Mouse (Mus musculus) lung, postnatal 0 days (tissue): ENCODE results near the gene Crtap. TPM values are rescaled to one million over a fixed set of nuclear protein-coding genes. Genes with fewer than 3 reads are reported as not detected.
"Not testable (repeated sequence)": the region's sequence is repeated elsewhere in the genome, so short reads cannot be mapped to it uniquely, and the experiment has no call there.

Experiments
- ATAC-seq: fragments of 200-750 bp; cut with Nextera tagmentation; 2 replicates; pipeline ENCODE4 v1.8.0; 2017; ENCODE audit warnings: moderate library complexity
- DNase-seq: peaks from one replicate; pipeline ENCODE4 v3.0.0-alpha.2; 2016; ENCODE audit warnings: low spot score
- H3K27ac ChIP-seq: fragments of 300-500 bp; sonication (generic); 2 replicates; pipeline ENCODE4 v1.5.1; 2014; ENCODE audit warnings: antibody characterized with exemption, mild to moderate bottlenecking, low read length, mixed read lengths
- H3K27me3 ChIP-seq: fragments of 300-500 bp; sonication (generic); replicated peaks from 2 replicates; pipeline ENCODE4 v1.6.1; 2014; ENCODE audit warnings: low read length, mixed read lengths; ENCODE audit not compliant: insufficient read depth
- H3K36me3 ChIP-seq: fragments of 300-500 bp; sonication (generic); 2 replicates; pipeline ENCODE4 v1.6.1; 2014; ENCODE audit warnings: low read length, mixed read lengths; ENCODE audit not compliant: insufficient read depth
- H3K4me1 ChIP-seq: fragments of 300-500 bp; sonication (generic); 2 replicates; pipeline ENCODE4 v1.6.1; 2014; ENCODE audit warnings: antibody characterized with exemption, low read depth, low read length, mixed read lengths; ENCODE audit not compliant: insufficient read depth
- H3K4me2 ChIP-seq: fragments of 300-500 bp; sonication (generic); replicated peaks from 2 replicates; pipeline ENCODE4 v1.6.1; 2014; ENCODE audit warnings: low read depth, mild to moderate bottlenecking, low read length, moderate library complexity, mixed read lengths
- H3K4me3 ChIP-seq: fragments of 300-500 bp; sonication (generic); 2 replicates; pipeline ENCODE4 v1.5.1; 2014; ENCODE audit warnings: low read depth, low read length
- H3K9ac ChIP-seq: fragments of 300-500 bp; sonication (generic); replicated peaks from 2 replicates; pipeline ENCODE4 v1.6.1; 2014; ENCODE audit warnings: low read depth, mild to moderate bottlenecking
- H3K9me3 ChIP-seq: fragments of 300-500 bp; sonication (generic); 2 replicates; pipeline ENCODE4 v1.6.1; 2016; ENCODE audit warnings: low read length, mixed read lengths
- CTCF ChIP-seq: IDR thresholded peaks from 2 replicates; pipeline ENCODE4 v1.5.1; 2016; ENCODE audit warnings: antibody characterized with exemption, mild to moderate bottlenecking
- EP300 ChIP-seq: IDR thresholded peaks from 2 replicates; pipeline ENCODE4 v1.6.1; 2016; ENCODE audit warnings: antibody characterized with exemption, mild to moderate bottlenecking, control low read depth
- WGBS: fragments of 180-500 bp; shearing (Covaris S2); extraction: QIAGEN DNeasy Blood & Tissue Kit; methylation state at CpG from one replicate; pipeline ENCODE4 v1.1.7; 2014; 5-methylcytosine and 5-hydroxymethylcytosine counted together
- polyA plus RNA-seq: library from polyadenylated mRNA; unstranded; fragments of >200 nt; fragmentation: Nextera tagmentation; extraction: Ambion mirVana; gene quantifications from 2 replicates; pipeline ENCODE4 v1.2.1, GENCODE M21; 2015

Crtap gene
- polyA plus RNA-seq, 1 experiment from 2014 or later: 83.8 TPM

DNA sequence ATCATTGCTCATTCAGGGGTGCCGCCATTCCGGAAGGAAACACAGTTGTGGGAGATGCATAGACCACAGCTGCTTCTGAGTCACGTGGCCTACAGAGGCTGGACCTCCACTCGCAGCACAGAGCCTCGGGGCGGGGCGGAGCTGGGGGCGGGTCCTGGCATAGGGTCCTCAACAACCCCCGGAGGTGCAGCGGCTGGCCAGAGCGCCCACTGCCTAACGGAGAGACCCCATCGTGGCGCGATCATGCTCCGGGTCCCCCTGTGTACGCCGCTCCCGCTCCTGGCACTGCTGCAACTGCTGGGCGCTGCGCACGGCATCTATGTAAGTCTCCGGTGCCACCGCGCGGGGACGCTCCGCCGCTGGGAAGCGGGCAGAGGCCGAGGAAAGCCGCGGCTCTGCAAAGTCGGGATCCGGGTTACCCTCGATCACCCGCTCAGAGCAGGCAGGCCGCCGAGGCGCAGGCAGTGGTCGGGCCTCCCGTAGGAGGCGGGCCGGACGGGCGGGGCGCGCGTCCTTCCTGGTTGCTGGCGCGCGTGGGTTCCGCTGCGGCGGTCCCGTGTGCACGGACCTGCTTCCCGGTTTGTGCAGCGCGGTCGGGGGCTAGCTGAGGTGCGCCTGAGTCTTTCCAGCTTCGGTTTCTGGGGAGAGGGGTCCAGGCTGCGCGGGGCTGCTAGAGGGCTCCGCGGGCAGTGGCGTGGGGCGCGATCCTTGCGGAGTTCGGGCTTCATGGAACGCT, 10.6 kb upstream of the Crtap start, which contains the start of the genes Glb1 and Tmppe:
Glb1 (plus strand) TSS at position 128 of the 736 bp plus-strand sequence.
Tmppe (plus strand) TSS at position 157 of the 736 bp plus-strand sequence.
- Histone ChIP-seq H3K27ac (peak within 1 kb of the TSS; percentile 95), H3K9ac (peak within 1 kb of the TSS; percentile 89), H3K4me2 (peak within 1 kb of the TSS; percentile 79), H3K9me3 (no peaks in the 10 kb centered on the region), H3K27me3 (no peaks in the 10 kb centered on the region), H3K4me1 (peaks cover 4% of the 10 kb centered on the region; the same call in 1 of the 2 replicates), H3K4me3 (peak within 1 kb of the TSS; percentile 88), H3K36me3 (peaks cover 4% of the 10 kb centered on the region; the same call in 1 of the 2 replicates)
- peak; percentile 60 for TF ChIP-seq CTCF
- no peak for TF ChIP-seq EP300
- DNase-seq (peak; percentile 93), ATAC-seq (peak; percentile 98)
- WGBS: under 1% methylated on average over 67 of the region's 73 CpGs

DNA sequence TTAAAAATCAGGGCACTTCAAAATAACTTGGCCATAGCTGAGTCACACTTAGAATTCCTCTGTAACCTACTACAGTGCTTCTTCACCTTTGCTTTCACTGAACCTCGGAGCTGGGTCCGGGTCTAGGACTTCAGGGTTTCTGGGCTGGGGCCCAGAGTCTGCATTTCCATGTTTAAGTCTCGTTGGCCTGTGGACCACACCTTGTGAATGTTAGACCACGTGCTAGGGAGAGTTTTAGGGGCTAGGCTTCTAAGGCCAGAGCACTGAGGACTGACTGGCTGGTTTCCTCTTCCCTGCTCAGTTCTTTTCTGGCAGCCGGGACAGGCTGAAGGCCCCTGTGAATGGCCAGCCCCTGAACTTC, 10.1 kb upstream of the Crtap start:
- Histone ChIP-seq H3K9ac (peak overlapping the region; percentile 89; the same call in 1 of the 2 replicates), H3K36me3 (peaks cover 4% of the 10 kb centered on the region; the same call in 1 of the 2 replicates), H3K27ac (peak overlapping the region; percentile 95), H3K27me3 (no peaks in the 10 kb centered on the region), H3K4me2 (peak overlapping the region; percentile 79), H3K4me3 (peak overlapping the region; percentile 88), H3K9me3 (no peaks in the 10 kb centered on the region), H3K4me1 (peaks cover 4% of the 10 kb centered on the region; the same call in 1 of the 2 replicates)
- 10% methylated on average over 5 of the region's 5 CpGs for whole genome bisulfite sequencing
- DNase-seq (peak; percentile 36), ATAC-seq (no peak)
- TF ChIP-seq EP300: no peak

DNA sequence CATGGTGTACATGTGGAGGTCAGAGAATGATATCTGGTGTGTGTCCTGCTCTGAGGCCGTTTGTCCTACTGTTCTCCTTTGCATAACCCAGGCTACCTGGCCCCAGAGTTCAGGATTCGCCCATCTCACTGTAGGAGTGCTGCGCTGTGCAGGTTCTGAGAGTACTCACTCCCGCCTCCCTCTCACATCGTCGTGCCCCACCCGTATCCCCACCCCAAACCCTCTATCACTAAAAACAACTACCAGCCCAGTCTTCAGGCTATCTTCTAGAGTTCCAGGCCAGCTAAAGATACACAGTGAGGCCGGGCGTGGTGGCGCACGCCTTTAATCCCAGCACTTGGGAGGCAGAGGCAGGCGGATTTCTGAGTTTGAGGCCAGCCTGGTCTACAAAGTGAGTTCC, 9.2 kb upstream of the Crtap start:
- H3K9me3 ChIP-seq: no peaks in the 10 kb centered on the region
- ATAC-seq: no peak
- peaks cover 4% of the 10 kb centered on the region; the same call in 1 of the 2 replicates for H3K4me1 ChIP-seq
- H3K27me3 ChIP-seq: no peaks in the 10 kb centered on the region
- DNase-seq: no peak
- no peak overlapping the region for H3K9ac ChIP-seq
- TF ChIP-seq CTCF (no peak), EP300 (no peak)
- no peak overlapping the region for H3K4me2 ChIP-seq
- 90% methylated on average over 12 of the region's 12 CpGs for whole genome bisulfite sequencing
- H3K36me3 ChIP-seq: no peaks in the 10 kb centered on the region
- H3K27ac ChIP-seq: no peak overlapping the region
- H3K4me3 ChIP-seq: no peak overlapping the region

DNA sequence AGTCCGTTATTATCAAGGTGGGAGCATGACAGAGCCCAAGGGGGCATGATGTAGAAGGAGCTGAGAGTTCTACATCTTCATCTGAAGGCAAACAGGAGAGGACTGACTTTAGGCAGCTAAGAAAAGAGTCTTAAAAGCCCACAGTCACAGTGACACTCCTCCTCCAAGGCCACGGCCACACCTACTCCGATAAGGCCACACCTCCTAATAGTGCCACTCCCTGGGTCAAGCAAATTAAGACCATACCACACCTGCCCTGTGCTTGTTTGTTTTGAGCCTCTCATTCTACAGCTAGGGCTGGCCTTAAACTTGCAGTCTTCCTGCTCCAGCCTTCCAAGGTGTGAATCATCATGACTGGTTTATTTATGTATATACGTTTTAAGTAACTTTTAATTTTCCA, 4.8 kb upstream of the Crtap start:
- WGBS: 75% methylated on average over 4 of the region's 4 CpGs
- DNase-seq: no peak
- H3K27me3 ChIP-seq: no peaks in the 10 kb centered on the region
- H3K9me3 ChIP-seq: no peaks in the 10 kb centered on the region
- H3K9ac ChIP-seq: no peak overlapping the region
- TF ChIP-seq EP300 (no peak), CTCF (no peak)
- no peak overlapping the region for H3K4me2 ChIP-seq
- no peak overlapping the region for H3K4me3 ChIP-seq
- no peaks in the 10 kb centered on the region; the same call in 1 of the 2 replicates for H3K4me1 ChIP-seq
- H3K36me3 ChIP-seq: no peaks in the 10 kb centered on the region
- H3K27ac ChIP-seq: no peak overlapping the region
- no peak for ATAC-seq

DNA sequence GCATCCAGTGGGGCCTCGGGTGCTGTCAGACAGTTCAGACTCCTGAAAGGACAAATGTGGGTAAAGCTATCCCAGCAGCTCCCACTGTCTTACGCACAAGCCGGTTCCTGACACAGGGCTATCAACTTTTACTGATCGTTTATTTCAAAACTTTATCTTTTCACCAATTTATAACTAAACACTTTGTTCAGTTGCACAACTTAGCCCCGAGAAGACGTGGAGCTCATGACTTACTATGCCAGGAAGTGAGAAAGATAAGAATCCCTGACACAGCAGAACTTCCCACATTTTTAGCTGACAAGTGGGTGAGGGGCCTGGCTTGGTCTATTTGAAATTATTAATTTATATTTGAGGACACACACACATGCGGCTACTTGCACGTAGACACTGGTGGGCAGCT, 4.2 kb upstream of the Crtap start:
- Histone ChIP-seq H3K27me3 (no peaks in the 10 kb centered on the region), H3K9ac (no peak overlapping the region), H3K4me2 (no peak overlapping the region), H3K9me3 (no peaks in the 10 kb centered on the region), H3K27ac (no peak overlapping the region), H3K36me3 (no peaks in the 10 kb centered on the region), H3K4me3 (no peak overlapping the region), H3K4me1 (no peaks in the 10 kb centered on the region)
- peak; percentile 68 for DNase-seq
- ATAC-seq: no peak
- TF ChIP-seq CTCF (no peak), EP300 (no peak)
- WGBS: 46% methylated on average over 8 of the region's 8 CpGs

DNA sequence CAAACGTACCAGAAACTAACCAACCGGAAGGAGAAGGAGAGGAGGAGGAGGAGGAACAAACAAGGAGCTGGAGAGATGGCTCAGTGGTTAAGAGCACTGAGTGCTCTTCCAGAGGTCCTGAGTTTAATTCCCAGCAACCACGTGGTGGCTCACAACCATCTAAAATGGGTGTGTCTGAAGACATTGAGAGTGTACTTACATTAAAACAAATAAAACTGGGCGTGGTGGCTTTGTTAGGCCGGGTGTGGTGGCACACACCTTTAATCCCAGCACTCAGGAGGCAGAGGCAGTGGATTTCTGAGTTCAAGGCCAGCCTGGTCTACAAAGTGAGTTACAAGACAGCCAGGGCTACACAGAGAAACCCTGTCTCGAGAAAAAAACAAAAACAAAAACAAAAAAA, 3.7 kb upstream of the Crtap start:
- not testable (repeated sequence) for H3K4me2 ChIP-seq, H3K9ac ChIP-seq, H3K27ac ChIP-seq, DNase-seq, H3K4me3 ChIP-seq, ATAC-seq, H3K9me3 ChIP-seq, H3K4me1 ChIP-seq, H3K27me3 ChIP-seq, H3K36me3 ChIP-seq
- 51% methylated on average over 6 of the region's 6 CpGs for whole genome bisulfite sequencing
